Mouse (Mus musculus): ENCODE data around the gene Cabp2. TPM values are rescaled to one million over a fixed set of nuclear protein-coding genes. Genes with fewer than 3 reads are reported as not detected.
"Not testable (repeated sequence)": the region's sequence is repeated elsewhere in the genome, so short reads cannot be mapped to it uniquely, and the experiment has no call there.

The Cabp2 gene
- total RNA-seq, 2 experiments from 2014 or later = not detected

DNA sequence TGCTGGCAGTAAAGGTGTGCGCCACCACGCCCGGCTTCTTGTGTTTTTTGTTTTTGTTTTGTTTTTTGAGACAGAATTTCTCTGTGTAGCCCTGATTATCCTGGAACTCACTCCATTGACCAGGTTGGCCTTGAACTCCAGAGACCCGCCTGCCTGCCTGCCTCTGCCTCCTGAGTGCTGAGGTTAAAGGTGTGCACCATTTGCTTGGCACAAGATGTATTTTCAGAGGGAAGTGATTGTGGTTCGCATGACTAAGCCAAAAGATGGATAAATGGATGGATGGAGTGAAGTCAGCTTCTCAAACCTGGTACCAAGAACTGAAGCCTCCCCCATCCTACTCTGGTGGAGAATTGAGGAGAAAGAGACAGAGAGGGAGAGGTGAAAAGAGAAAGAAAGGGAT lies 26.8 kb upstream of the Cabp2 start:
- intact Hi-C loops (cut with DNase I) = loop anchor here (5.0 kb wide), 1 partner anchor 33 kb away; no protein-coding TSS in a partner anchor
- no peak for DNase-seq (ENCODE audit: low spot score in 2 of 2)

DNA sequence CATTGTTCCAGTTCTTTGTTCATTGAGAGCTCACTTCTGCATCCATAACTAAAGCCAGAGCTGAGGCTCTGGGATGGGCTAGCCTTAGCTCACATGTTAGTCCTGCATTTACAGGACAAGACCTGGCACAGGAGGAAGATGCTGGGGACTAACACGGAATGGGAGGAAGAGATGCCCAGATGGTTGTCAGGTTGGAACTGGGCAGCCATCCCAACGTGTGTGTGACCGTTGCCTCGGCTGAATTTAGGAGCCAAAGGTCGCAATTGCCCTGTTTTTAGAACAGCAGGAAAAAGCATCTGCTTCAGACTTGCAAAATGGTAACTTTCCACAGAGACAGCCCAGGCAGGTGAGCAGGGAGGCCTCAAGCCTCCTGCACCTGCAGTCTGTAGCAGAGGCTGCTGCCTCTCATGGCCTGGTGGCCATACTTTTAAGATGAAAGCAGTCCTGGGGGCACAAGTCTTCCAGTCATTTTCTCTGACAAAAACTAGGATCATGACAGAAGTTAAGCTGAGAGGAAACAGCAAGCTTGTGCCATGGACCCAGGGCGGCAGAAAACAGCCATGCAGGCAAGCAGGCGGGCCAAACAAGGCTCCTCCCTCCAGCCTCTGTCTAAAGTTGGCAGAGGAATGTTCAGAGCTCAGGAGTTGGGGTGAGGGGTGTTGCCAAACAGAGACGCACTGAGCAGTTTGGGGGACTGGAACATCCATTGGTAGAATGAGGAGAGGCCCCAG lies 26.0 kb upstream of the Cabp2 start:
- intact Hi-C loops (cut with DNase I) = no loop called here
- DNase-seq (ENCODE audit: low spot score in 2 of 2) = no peak

GRCm38 (mm10) chr19:4055947-4056693 lies 25.3 kb upstream of the Cabp2 start:
- intact Hi-C loops (cut with DNase I) = no loop called here
- DNase-seq (ENCODE audit: low spot score in 2 of 2) = no peak

GRCm38 (mm10) chr19:4056727-4057126 lies 24.7 kb upstream of the Cabp2 start:
- DNase-seq (ENCODE audit: low spot score in 2 of 2) = no peak
- intact Hi-C loops (cut with DNase I) = no loop called here

DNA sequence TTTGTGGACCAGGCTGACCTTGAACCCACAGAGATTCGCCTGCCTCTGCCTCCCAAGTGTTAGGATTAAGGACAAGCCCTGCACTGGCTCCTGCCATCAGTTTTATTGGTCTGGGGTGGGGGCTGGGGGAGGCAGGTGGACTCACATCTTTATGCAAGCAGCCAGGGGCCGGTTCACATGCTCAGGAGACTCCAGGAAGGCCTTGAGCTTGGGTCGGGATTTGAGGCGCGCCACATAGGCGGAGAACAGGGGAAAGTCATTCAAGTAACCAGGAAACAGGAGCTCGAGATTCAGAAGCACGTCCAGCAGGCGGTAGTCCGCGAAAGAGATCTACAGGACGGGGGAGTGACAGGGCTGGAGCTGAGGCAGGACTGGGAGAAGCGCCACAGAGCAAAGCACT lies 24.0 kb upstream of the Cabp2 start:
- DNase-seq (ENCODE audit: low spot score in 2 of 2) = no peak
- intact Hi-C loops (cut with DNase I) = no loop called here

DNA sequence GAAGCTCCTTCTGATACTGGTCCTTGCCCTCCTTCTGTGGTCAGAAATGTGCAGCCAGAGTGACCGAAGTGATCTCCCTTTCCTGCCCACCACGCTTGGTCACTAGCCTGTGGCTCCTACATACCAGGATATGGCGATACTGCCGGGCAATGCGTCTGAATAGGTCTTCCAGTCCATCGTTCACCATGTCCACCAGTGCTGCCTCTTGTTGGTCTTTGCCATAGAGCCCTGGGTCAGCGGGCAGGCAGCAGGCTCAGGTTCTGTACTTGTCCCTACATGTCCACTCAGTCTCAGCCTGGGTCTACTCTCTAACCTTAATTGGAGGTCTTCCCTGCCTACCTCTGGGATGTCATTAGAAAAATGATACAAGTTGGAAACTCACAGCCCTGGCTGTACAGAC lies 23.4 kb upstream of the Cabp2 start:
- intact Hi-C loops (cut with DNase I) = no loop called here
- DNase-seq (ENCODE audit: low spot score in 2 of 2) = no peak

DNA sequence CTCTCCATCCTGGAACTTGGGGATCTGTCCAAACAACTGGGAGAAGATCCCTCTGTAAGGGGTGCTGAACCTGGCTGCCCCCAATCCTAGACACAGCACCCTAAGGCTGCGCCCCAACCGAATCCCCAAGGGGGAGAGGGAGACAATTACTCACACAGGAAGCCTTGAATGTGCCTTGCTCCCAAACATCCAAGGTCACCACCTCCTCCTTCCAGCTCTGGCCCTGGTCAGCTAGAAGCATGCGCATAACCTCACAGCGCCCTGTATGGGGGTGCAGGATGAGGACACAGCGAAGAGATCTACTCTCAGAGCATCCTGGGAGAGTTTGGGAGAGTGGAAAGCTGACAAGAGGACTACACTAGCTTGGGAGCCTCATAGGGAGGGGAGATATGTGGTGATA lies 22.8 kb upstream of the Cabp2 start:
- intact Hi-C loops (cut with DNase I) = no loop called here
- DNase-seq (ENCODE audit: low spot score in 2 of 2) = no peak

DNA sequence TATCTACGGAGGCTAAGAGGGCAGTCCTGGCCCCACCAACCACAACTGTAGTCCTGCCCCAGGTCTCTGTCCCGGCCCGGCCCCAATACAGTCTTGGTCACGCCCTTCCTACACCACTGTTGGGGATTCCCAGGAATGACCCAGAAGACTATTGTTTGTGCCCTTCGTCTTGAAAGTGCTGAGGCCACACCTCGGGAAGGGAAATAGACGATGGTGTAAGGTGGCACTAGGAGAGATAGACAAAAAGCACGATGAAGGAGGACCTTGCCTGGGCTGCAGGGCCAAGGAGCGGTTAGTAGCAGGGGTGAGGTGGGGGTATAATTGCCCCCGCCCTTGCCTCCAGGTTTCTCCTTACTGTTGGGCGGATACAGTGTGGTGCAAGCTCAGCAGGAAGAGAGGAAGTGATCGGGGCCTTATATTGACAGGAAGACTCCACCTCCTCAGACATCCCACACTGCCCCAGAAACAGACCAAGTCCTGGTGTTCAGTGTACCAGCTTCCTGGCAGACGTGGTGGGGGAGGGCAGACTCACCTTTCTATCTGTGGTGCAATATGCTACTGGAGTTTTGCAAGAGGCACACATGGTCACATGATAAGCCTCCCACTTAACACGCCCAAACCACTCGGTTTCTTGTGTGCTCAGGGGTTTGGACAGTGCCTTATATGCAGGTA lies 22.2 kb upstream of the Cabp2 start, which contains the start of gene Gstp3:
Gene Gstp3, minus strand, starts transcription at position 501 of the 672 bp plus-strand sequence.
- intact Hi-C loops (cut with DNase I) = no loop called here
- DNase-seq (ENCODE audit: low spot score in 2 of 2) = no peak

DNA sequence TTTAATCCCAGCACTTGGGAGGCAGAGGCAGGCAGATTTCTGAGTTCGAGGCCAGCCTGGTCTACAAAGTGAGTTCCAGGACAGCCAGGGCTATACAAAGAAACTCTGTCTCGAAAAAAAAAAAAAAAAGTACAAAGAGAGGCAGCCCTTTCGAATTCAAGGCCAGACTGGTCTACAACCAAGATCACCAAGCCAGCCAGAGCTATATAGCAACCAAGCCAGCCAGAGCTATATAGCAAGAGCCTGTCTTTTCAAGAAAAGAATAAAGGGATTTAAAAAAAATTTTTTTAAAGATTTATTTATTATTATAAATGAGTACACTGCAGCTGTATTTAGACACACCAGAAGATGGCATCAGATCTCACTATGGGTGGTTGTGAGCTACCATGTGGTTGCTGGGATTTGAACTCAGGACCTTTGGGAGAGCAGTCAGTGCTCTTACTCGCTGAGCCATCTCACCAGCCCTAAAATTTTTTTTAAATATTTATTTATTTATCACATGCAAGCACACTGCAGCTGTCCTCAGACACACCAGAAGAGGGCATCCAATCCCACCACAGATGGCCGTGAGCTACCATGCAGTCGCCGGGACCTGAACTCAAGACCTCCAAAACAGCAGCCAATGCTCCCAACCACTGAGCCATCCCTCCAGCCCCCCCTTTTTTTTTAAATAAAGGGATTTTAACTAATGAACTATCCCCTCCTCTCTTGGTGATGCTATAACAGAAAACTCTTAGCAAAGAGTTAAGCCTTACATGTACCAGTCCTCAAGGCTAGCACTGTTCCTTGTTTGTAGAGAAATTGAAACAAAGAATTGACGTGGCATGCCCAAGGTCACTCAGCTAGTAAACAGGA lies 21.1 kb upstream of the Cabp2 start:
- intact Hi-C loops (cut with DNase I); DNase-seq (ENCODE audit: low spot score in 2 of 2): not testable (repeated sequence)

DNA sequence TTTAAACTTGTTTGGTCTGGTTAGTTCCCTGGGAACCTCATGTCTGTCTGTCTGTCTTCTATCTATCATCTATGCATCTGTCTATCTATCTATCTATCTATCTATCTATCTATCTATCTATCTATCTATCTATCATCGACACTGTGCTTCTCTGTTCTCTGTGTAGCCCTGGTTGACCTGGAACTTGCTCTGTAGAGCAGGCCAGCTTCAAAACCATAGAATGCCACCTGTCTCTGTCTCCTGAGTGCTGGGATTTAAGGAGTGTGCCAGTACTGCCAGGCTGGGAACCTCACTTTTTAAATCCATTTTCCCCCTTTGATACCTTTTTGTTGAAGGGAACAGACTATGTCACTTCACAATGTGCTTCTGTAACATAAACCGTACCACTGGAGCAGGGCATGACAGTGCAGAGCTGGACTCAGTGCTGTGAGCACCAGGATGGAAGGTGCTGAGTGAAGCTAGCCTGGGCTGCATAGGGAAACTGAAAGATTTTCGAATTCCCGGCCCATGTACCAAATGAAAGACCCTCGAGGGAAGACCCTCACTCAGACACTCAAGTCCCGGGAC lies 20.4 kb upstream of the Cabp2 start:
- no peak for DNase-seq (ENCODE audit: low spot score in 2 of 2)
- intact Hi-C loops (cut with DNase I) = no loop called here

DNA sequence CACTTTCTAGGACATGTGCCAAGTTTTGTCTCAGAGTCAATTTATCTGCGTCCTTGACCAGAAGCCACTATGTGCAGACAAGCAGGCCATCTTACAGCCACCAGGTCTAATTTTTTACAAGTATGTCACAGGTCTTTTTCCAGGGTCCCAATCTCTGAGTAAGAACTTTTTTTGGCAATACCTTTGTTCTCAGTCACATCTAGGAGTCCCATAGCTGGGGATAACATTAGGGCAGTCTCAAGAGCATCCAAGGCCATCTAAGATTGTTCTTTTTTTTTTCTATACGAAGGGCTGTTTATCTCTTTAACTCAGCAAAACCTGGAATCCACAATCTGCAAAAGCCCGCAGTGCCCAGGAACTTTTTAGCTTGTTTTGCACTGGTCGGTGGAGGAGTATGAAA lies 18.0 kb upstream of the Cabp2 start:
- DNase-seq (ENCODE audit: low spot score in 2 of 2); intact Hi-C loops (cut with DNase I): not testable (repeated sequence)

DNA sequence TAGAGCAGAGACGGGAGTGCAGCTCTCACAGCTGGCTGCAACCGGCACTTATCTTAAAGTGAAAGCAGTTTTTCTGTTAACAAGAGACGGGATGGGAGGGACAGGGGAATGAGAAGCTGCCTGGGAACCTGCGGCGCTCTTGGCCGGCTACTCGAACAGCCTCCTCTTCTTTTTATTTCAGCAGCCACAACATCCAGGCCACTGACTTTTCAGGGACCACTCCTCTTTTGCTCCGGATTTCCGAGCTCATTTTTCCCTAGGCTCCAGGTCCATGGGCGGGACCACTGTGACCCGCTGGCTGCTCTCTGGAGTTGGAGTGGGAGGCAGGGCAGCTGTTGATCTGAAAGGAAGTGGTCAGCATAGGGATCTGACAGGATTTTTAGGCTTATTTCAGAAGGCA lies 16.9 kb upstream of the Cabp2 start:
- intact Hi-C loops (cut with DNase I) = not testable (repeated sequence)

DNA sequence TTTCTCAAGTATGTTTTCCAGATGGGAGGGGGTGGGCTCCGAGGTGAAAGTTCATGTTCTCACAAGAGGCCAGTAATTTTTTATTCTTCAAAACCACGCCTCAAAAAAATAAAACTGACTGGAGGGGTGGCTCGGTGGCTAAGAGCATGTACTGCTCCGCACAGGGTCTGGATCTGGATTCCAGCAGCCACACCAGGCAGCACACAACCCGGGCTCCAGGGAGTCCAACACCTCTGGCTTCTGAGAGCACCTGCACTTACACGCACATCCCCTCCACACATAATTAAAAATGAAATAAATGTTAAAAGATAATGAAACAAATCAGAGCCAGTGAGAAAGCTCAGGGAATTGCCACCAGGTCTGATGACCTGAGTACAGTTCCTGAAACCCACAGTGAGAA lies 15.1 kb upstream of the Cabp2 start:
- DNase-seq (ENCODE audit: low spot score in 2 of 2) = no peak
- intact Hi-C loops (cut with DNase I) = no loop called here

More for the DNA sequence above, 16.9 kb upstream of the Cabp2 start:
- DNase-seq (ENCODE audit: low spot score in 2 of 2) = not testable (repeated sequence)

- no peak for DNase-seq (ENCODE audit: low spot score in 2 of 2)
- intact Hi-C loops (cut with DNase I) = no loop called here
Observed at GRCm38 (mm10) chr19:4066877-4067276, 14.5 kb upstream of the Cabp2 start.

DNA sequence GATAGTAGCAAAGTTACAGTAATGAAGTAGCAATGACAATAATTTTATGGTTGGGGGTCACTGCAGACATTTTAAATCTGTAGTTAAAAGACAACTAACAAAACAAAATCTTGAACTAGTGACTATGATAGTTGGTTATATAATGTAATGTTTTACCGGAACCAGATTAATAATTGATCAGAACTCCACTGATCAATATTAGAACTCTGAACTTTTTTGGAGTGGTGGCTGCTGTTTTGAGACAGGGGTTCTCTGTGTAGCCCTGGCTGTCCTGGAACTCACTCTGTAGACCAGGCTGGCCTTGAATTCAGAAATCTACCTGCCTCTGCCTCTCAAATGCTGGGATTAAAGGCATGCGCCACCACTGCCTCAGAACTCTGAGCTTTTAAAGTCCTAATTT lies 13.1 kb upstream of the Cabp2 start:
- DNase-seq (ENCODE audit: low spot score in 2 of 2); intact Hi-C loops (cut with DNase I): not testable (repeated sequence)

DNA sequence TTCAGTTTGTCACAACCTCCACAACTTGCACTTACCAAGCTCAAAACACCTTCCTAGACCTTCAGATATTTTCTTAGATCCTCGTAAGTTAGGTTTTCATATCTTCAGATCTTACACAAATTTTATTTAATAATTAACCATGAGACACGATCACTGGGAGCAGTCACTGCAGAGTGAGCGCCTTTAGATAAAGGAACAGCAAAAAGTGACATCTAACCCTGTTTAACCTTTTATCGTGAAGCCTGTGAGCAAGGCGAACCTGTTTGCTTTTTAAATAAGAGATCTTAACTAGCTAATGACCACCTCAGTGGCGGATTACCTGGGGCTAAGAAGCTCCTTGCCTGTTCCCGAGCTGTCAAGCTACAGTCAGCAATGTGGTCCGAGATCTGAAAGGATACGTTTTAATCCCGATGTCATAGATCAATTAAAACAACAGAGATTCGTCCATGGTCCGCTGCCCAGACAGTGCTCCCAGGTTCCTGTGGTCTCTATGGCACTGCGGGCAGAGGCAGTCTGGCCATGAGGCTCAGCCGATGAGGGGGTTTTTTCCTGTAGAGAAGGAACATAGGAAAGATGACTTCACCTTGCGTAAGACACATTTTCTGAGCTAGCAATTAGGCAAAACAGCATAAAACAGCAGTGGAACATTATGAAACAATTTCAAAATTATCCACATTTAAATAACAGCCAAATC lies 12.5 kb upstream of the Cabp2 start:
- intact Hi-C loops (cut with DNase I) = no loop called here
- DNase-seq (ENCODE audit: low spot score in 2 of 2) = no peak

DNA sequence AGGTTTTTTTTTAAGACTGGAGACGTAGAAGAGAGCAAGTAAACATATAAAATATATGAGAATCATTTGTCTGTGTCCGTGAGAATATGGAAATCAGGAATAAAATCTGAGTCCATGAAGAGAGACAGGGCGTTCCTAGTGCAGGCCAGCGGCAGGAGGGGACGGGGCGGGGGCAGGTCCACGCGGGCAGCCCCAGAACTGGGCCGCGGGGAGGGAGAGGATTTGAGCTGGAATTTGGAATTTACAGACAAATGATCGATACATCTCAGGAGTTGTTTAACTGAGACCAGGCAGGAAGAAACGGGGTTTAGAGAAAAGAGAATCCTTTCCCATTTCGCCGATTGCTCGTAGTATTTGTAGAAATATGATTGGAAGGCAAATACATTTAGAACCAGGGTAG lies 11.1 kb upstream of the Cabp2 start:
- intact Hi-C loops (cut with DNase I) = no loop called here
- no peak for DNase-seq (ENCODE audit: low spot score in 2 of 2)

GRCm38 (mm10) chr19:4070756-4071155 lies 10.6 kb upstream of the Cabp2 start:
- DNase-seq (ENCODE audit: low spot score in 2 of 2) = no peak
- intact Hi-C loops (cut with DNase I) = no loop called here

DNA sequence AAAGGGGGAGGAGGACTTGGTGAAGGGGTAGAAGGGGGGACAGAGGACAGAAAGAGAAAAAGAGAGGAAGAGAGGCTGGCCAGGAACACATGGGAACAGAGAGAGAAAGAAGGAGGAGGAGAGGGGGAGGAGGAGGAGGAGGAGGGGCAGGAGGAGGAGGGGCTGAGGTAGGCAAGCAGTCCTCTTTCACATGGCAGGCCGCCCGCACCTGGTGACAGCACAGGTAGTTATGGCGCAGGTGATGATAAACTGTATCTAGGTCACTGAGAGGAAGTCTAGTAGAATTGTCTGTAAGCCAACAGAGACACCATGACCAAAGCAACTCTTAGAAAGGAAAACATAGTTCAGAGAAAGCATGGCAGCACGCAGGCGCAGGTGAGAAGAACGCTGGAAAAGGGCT lies 10.0 kb upstream of the Cabp2 start:
- intact Hi-C loops (cut with DNase I) = no loop called here
- DNase-seq (ENCODE audit: low spot score in 2 of 2) = no peak

All from left cerebral cortex, postnatal 14 days (tissue).